Mouse (Mus musculus): ENCODE measurements around the gene Git2.

- peak; percentile 52 for TF ChIP-seq CTCF (conservative IDR thresholded peaks at IDR 0.05; ENCODE audit: low read length)
- TF ChIP-seq NANOG (IDR thresholded peaks at IDR 0.05; ENCODE audit: borderline replicate concordance, low read length) = no peak
Measured at GRCm38 (mm10) chr5:114707265-114708068, 67.8 kb downstream of the Git2 start, which contains the start of gene Tchp.
